Mouse (Mus musculus): ENCODE measurements at regions not wholly inside any gene's neighbourhood (a gene's known extent, or its start where the extent isn't known, plus 50 kb on each side); places are given as distances from the start of the nearest gene placed in this dataset.
A peak's percentile ranks its signal among the peaks of the same experiment; 100 is the strongest.

- no peak for DNase-seq
Measured at GRCm38 (mm10) chr2:21908813-21909480, 318.4 kb upstream of the Myo3a start.

- DNase-seq, result peak; percentile 80
Measured at GRCm38 (mm10) chr2:21909481-21909966, 317.8 kb upstream of the Myo3a start.

DNA sequence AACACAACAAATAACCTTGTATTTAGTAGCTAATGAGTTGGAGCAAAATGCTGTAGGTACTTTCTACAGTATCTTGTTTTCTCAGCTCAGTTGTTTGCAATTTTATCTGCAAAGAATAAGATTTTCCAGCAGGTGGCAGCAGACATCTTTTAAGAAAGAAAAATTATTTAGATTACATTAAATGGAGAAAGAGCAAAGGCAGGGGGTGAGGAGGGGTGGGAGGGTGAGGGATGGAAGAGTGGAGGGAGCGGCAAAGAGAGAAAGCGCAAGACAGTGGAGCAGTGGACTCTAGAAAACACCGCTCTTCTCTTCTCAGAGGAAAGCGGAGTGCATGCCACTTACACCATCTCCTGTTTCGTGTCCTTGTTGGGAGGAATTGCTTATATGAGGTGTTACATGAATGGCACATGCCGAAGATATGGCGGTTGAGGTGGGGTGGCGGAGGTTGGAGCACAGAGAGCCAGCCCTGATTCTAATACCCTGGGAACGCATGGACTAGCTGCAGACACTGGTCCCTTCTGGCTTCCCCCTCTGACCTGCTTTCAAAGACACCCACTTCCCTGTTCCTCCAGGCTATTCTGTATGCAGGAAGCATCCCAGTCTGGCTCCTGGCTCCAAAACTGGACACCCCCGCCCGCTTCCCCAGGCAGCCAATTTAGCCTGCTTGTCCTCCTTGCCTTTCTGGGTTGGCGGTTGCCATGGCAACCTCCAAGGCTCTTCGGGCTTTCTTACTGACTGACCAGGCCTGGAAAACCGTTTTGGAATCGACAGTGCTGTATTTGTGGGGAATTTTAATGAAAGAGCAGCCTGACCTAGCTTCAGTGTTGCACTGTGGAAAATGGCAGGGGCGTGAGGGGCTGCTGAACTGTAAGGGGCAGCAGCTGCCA lies 309.3 kb upstream of the Myo3a start:
- DNase-seq, result peak; percentile 94

DNA sequence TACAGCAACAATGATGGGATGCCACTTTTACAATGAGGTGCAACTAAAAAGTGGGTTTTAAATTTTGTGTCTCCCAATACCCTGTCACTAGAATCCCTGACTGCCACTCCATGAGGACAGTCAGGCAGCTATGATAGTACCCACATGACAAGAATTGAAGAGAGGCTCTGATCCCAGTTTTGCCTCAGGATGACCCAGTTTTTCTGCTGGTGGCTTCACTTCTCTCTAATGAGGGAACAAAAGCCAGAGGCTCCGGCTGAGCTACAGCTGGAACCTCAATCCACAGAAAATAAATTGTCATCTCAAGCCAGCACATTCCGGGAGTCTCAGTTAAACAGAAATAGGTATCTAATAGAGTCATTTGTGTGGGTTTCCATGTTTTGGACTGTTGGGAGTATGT lies 308.2 kb upstream of the Myo3a start:
- peak; percentile 48 for DNase-seq

DNA sequence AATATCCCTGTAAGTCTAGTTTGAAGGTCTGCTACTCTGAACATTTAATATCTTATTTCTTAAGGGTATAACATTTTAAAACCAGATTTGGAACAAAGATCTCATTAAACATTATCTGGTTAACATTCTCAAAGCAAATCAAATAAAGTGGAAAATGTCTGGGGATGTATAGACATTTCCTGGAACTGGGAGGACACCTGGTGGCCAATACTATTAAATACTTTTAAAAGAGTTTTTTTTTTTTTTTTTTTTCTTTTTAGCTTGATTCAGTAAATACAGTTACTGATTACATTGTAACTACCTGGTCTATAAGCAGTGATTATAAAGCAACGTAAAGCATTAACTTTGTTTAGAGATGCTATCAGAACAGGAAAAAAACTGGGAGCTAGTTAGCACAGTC lies 299.6 kb upstream of the Myo3a start:
- DNase-seq, result no peak

DNA sequence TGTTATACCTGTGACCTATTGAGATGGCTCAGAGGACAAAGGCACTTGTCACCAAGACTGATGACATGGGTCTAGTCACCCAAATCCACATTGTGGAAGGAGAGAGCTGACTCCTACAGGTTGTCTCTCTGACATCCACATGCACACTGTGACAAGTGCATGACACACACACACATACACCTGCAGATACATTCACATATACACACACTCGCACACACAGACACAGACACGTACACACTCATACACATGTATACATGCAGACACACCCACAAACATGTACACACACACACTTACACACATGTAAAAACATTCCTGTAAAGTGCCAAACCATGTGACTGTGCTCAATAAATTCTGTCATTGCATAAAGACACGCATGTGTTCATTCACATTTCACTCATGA lies 287.3 kb upstream of the Myo3a start:
- no peak for DNase-seq

- DNase-seq, result no peak
Measured at GRCm38 (mm10) chr2:21940797-21941487, 286.4 kb upstream of the Myo3a start.

GRCm38 (mm10) chr2:21941488-21942000 lies 285.8 kb upstream of the Myo3a start:
- no peak for DNase-seq

GRCm38 (mm10) chr2:21943676-21944075 lies 283.6 kb upstream of the Myo3a start:
- DNase-seq, result no peak

- no peak for DNase-seq
Measured at GRCm38 (mm10) chr2:21946484-21946883, 280.8 kb upstream of the Myo3a start.

GRCm38 (mm10) chr2:21951279-21951678 lies 276.0 kb upstream of the Myo3a start:
- no peak for DNase-seq

DNA sequence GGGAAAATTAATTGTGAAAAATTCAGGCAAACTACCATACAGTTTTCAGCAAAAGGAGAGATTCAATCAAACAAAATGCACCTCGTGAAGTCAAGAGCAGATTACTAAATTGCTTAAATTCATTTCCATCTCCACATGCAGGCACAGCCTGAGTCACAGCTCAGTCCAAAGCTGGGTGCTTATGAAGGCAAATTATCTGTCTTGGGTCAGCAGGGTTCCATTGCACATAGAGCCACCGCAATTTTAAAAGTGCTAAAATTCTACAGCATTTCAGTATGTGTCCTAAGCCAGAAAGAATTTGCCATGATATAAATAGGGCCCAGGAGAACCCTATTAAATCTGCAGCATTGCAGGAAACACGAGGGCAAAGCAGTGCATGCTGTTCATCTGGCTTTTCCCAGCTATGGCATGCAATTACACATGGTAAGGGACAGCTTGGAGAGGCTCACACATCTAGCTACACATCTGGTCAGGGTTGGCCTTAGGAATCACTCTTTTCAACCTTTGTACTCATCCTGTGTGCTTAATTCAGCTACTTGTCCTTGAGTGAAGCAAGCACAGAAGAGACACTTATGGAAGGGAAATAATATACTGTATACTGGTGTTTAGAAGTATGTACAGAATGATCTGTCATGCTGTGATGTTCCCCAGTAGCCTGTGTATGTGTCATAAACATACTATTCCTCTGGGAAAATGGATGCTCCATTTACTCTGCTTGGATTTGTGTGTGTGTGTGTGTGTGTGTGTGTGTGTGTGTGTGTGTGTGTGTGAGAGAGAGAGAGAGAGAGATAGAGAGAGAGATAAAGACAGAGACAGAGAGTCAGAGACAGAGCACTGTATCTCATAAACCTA lies 271.0 kb upstream of the Myo3a start:
- no peak for DNase-seq

DNA sequence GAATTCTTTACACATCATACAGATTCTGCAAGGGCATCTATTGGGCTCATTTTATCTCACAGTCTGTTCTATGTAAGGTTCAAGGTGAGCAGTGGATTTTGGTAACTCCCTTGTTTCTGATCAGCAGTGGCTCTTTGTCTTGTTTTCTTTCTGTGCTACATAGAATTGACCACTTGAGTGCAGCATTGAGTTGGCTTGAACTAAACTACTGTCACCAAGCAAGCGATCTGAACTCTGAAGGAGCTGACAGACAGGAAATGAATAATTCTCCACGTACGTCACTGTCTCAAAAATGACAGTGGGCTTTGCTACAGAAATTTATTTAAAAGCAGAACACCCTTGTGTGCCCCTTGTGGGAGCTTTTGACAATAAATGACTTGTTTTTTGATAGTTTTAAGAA lies 268.9 kb upstream of the Myo3a start:
- DNase-seq, result peak; percentile 12

DNA sequence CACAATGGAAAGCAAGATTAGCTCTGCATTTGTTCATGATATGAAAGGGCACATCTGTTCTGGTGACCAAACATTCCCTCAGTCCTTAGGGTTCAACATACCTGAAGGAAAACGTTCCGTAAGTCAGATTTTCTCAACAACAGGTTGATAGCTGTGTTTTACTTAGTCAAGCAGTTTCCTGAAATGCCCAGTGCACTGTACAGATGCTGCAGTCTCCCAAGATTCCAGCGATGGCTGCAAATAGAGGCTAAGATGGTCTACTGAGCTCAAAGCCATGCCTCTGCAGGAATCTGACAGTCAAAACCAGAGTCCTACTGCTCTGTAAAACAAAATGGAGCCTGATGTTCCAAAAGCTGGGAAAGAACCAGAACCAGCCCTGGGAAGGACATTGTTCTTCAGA lies 268.5 kb upstream of the Myo3a start:
- DNase-seq, result no peak

GRCm38 (mm10) chr2:21963343-21964026 lies 263.8 kb upstream of the Myo3a start:
- no peak for DNase-seq

- DNase-seq, result peak; percentile 7
Measured at GRCm38 (mm10) chr2:21964027-21964605, 263.2 kb upstream of the Myo3a start.

- no peak for DNase-seq
Measured at GRCm38 (mm10) chr2:21970774-21971406, 256.4 kb upstream of the Myo3a start.

DNA sequence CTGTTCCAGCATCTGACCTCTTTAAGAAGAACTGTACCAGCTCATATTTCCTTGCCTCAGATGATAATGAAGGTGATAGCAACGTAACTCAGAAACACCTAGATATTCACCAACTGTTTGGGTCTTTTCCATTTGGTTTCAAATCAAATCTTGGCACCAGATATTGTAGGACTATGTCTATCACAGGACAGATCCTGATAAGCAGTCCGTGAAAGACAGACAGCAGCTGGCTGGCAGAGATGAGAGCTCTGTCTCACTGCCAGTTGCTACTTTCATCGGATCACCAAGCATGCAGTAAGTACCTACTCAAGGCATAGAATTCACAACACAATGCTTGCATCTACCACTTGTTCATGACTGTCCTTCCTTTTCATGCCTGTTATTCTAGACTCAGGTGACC lies 252.7 kb upstream of the Myo3a start:
- DNase-seq, result no peak

- DNase-seq, result no peak
Measured at GRCm38 (mm10) chr2:21975547-21975946, 251.8 kb upstream of the Myo3a start.

DNA sequence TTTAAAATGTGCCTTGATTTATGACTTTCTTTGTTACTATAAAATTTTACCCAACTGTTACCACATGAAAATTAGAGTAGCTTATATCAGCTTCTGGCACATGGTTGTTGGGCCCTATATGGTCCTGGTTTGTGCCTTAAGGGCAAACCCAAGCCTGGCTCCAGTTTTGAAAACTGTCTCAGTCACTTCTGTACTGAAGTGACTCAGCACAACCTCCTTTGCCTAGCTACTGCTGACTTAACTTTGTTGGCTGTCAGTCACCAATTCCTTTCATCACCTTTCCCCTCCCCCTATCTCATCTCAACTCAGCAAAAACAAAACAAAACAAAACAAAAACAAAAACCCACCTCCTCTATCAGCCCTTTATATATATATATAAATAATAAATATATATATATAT lies 251.0 kb upstream of the Myo3a start:
- no peak for DNase-seq

DNA sequence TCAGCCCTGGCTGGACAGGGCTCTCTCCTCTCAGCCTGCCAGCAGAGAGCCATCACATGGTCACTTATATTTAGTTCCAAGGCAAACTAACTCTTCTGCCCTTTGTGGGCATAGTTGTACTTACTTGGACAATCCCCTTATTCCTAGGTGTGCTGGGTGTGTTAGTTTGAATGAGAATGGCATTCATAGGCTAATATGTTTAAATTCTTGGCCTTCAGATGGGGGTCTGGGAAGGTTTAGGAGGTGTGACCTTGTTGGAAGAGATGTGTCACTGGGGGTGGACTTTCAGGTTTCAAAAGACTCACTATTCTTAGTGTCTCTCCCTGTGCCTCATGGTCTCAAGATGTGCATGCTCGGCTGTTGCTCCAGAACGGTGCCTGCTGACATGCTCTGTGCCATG lies 250.5 kb upstream of the Myo3a start:
- no peak for DNase-seq
